Mouse (Mus musculus) megakaryocyte progenitor cell, adult 5-6 weeks (primary cell): Measurements from ENCODE around the gene Esp6. TPM values are rescaled to one million over a fixed set of nuclear protein-coding genes. Genes with fewer than 3 reads are reported as not detected.
"Not testable (repeated sequence)": the region's sequence is repeated elsewhere in the genome, so short reads cannot be mapped to it uniquely, and the experiment has no call there.

Experiments
- ATAC-seq: replicated peaks from 2 replicates; pipeline ENCODE4 v1.8.0; 2016; ENCODE audit warnings: mild to moderate bottlenecking, moderate TSS enrichment, inconsistent platforms; ENCODE audit not compliant: poor library complexity
- total RNA-seq, 2 experiments: library from RNA; stranded (forward) in 1 of 2; stranded (reverse) in 1 of 2; fragments of 157-497, 149-512 nt in 1 of 2; fragments of 200-1000 nt in 1 of 2; gene quantifications; 2 replicates each; pipeline versions ENCODE4 v1.2.3 to v1.2.4; 2015 to 2017

The Esp6 gene
- total RNA-seq (2015) (not detected in 2 replicates), total RNA-seq (2017) (not detected in 2 replicates)

DNA sequence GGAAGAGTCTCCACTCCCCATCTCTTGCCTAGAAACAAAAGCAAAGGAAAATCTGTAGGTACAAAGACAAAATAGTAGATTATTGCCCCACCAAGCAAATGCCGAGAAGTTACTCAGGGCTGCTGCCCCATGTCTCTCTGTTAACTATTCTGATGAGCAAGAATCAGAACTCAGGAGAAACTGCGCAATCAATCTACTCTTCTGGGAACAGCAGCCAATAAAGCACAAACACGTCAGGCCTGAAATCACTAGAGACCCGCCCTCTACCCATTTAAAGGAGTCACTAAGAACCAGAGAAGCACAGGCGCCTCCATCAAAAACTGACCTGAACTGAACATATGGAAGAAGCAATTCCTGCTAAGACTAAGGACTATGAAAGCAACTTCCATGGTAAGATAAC is at the start of gene Esp6:
Gene Esp6, plus strand, starts transcription at position 301 of the 400 bp plus-strand sequence.
- ATAC-seq: no peak

- no peak for ATAC-seq
These were observed 41.5 kb upstream of the Esp6 start, which contains the start of gene Esp8 for GRCm38 (mm10) chr17:40519818-40520217. Gene Esp8, plus strand, starts transcription at chr17:40520022.

DNA sequence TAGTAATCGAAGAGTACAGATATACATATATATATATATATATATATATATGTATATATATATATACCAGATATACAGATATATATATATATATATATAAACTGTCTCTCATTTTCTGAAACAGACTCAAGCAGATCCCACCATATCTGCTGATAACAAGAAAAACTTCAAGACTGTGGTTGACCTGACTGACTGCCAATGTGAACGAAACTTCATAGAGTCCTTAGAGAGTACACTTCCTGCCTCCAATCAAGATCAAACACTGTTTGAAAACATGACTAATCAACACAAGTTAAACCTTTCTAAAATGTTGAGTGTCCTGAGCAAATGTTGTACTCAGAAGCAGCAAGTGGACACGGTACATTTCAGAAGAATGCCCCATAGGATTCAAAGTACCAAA is 31.5 kb upstream of the Esp6 start:
- ATAC-seq: no peak

DNA sequence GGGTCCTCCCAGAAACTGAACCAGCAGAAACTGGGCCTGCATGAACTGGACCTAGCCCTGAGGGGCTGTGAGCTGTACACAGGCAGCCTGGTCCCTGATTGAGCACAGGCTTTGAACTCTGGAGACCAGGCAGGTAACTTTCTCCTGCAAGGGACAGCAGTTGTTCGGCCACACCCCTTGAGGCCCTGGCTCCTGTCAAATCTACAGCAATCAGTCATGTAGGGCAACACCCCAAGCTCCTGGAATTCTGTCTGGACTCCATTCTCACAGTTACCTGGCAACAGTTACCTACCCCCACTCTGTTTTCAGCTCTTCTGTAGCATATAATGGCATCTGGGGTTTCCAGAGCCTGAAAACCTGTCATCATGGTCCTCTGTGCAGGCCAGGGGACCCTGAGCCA is 30.2 kb upstream of the Esp6 start:
- no peak for ATAC-seq

DNA sequence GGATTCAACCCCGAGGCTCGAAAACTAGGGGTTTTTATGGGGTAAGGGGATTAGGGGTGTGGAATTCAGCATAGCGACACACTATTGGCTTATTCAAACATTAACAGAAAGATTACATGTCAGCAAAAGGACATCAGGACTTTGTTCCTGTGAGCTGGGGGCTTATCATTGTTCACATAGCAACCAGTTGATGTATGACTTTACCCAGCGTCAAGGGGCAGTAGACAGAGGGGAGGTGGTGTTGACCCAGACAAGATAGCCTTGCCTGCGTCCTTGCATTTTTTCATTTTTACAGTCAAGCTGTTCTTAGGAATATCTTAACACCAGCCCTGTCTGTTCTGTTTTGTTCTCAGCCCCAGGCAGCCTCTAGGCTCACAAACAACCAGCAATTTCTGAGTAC is 14.3 kb upstream of the Esp6 start:
- not testable (repeated sequence) for ATAC-seq

DNA sequence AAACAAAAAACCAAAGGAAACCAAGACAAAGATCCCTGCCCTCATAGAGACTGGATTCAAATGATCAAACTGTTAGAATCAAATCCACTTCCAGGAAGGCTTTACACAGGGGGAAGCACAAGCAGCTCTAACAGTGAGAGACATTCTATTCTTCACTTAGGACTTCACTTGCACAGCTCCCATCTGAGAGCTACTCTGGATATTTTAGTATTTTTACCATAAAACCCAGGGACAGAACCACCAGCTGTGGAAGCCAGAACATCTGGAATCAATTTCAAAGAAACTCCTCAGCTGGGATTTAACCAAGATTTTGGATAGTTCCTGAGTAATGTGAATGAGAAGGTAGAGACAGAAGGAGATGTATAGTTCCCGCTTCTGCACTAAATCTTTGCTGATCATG is 7.8 kb upstream of the Esp6 start:
- ATAC-seq: no peak

DNA sequence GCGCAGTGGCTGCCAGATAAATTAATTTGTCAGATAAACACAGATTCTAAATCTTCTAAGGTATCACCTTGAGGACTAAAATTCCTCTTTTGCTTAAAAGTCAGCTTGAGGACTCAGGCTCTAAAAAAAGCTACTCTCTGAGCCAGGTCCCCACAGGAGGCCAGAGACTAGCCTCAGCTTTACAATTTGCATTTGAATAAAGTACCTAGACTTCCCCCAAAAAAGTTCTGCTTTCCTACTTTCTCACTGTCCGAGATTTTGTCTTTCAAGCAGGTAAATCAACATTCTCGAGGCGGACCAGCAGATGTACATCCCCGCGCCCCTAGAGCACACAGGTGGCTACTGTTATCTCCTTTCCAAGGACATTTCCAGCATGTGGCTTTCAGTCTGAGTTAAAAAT is 22.6 kb downstream of the Esp6 start:
- not testable (repeated sequence) for ATAC-seq

- ATAC-seq: no peak
These were observed 30.0 kb downstream of the Esp6 start for GRCm38 (mm10) chr17:40591297-40591696.

GRCm38 (mm10) chr17:40598294-40598693 is 37.0 kb downstream of the Esp6 start, which contains the start of gene Esp4:
Gene Esp4, plus strand, starts transcription at chr17:40598594.
- ATAC-seq: no peak

Other genes with a start within 250 kb of the Esp6 start
- gene Crisp1, start 242.3 kb upstream of the Esp6 start, total RNA-seq (2015): not detected in 2 replicates
- not detected in 2 replicates for gene Crisp1, start 242.3 kb upstream of the Esp6 start, total RNA-seq (2017)
- gene Esp8, start 41.5 kb upstream of the Esp6 start, total RNA-seq (2015): not detected in 2 replicates
- not detected in 2 replicates for gene Esp8, start 41.5 kb upstream of the Esp6 start, total RNA-seq (2017)
- not detected in 2 replicates for gene Esp4, start 37.1 kb downstream of the Esp6 start, total RNA-seq (2015)
- not detected in 2 replicates for gene Esp4, start 37.1 kb downstream of the Esp6 start, total RNA-seq (2017)
- gene Esp3, start 70.6 kb downstream of the Esp6 start, total RNA-seq (2015): not detected in 2 replicates
- gene Esp3, start 70.6 kb downstream of the Esp6 start, total RNA-seq (2017): not detected in 2 replicates
- not detected in 2 replicates for gene Esp1, start 165.6 kb downstream of the Esp6 start, total RNA-seq (2015)
- not detected in 2 replicates for gene Esp1, start 165.6 kb downstream of the Esp6 start, total RNA-seq (2017)
- 0.54 TPM in 1 of 2 replicates, not detected in the other for gene Crisp2, start 245.5 kb downstream of the Esp6 start, total RNA-seq (2015)
- 0.29 and 0.78 TPM in 2 replicates for gene Crisp2, start 245.5 kb downstream of the Esp6 start, total RNA-seq (2017)
- gene Rhag, start 249.6 kb downstream of the Esp6 start, total RNA-seq (2015): 16.4 and 24.2 TPM in 2 replicates
- gene Rhag, start 249.6 kb downstream of the Esp6 start, total RNA-seq (2017): 5.7 and 7.8 TPM in 2 replicates